Mouse (Mus musculus) limb, embryonic 14.5 days (tissue): ENCODE measurements around the gene Cnih2. TPM values are rescaled to one million over a fixed set of nuclear protein-coding genes. Genes with fewer than 3 reads are reported as not detected.

Experiments
- ATAC-seq: fragments of 200-750 bp; cut with Nextera tagmentation; 2 replicates; pipeline ENCODE4 v1.8.0; 2017; ENCODE audit warnings: low read depth, moderate number of reproducible peaks, moderate TSS enrichment; ENCODE audit not compliant: low FRiP score
- DNase-seq: peaks from one replicate; pipeline ENCODE4 v3.0.0-alpha.2; 2015; ENCODE audit warnings: low spot score
- H3K27ac ChIP-seq: fragments of 300-500 bp; sonication (generic); replicated peaks from 2 replicates; pipeline ENCODE4 v1.5.1; 2014; ENCODE audit warnings: low read depth, mild to moderate bottlenecking, low read length, moderate library complexity, mixed read lengths
- H3K27me3 ChIP-seq: fragments of 300-500 bp; sonication (generic); 2 replicates; pipeline ENCODE4 v1.6.1; 2014; ENCODE audit warnings: low read length, mixed read lengths; ENCODE audit not compliant: control insufficient read depth, insufficient read depth
- H3K36me3 ChIP-seq: fragments of 300-500 bp; sonication (generic); 2 replicates; pipeline ENCODE4 v1.6.1; 2014; ENCODE audit warnings: mild to moderate bottlenecking, low read length, moderate library complexity, mixed read lengths; ENCODE audit not compliant: control insufficient read depth, insufficient read depth
- H3K4me1 ChIP-seq: fragments of 300-500 bp; sonication (generic); 2 replicates; pipeline ENCODE4 v1.6.1; 2014; ENCODE audit warnings: antibody characterized with exemption, low read length, mixed read lengths; ENCODE audit not compliant: control insufficient read depth, insufficient read depth
- H3K4me2 ChIP-seq: fragments of 300-500 bp; sonication (generic); replicated peaks from 2 replicates; pipeline ENCODE4 v1.6.1; 2014; ENCODE audit warnings: low read depth, mild to moderate bottlenecking, low read length, moderate library complexity; ENCODE audit not compliant: severe bottlenecking
- H3K4me3 ChIP-seq: fragments of 300-500 bp; sonication (generic); replicated peaks from 2 replicates; pipeline ENCODE4 v1.5.1; 2014; ENCODE audit warnings: low read length
- H3K9ac ChIP-seq: fragments of 300-500 bp; sonication (generic); 2 replicates; pipeline ENCODE4 v1.6.1; 2014; ENCODE audit warnings: mild to moderate bottlenecking, low read depth, low read length, moderate library complexity; ENCODE audit not compliant: severe bottlenecking
- H3K9me3 ChIP-seq: fragments of 300-500 bp; sonication (generic); 2 replicates; pipeline ENCODE4 v1.6.1; 2016; ENCODE audit warnings: low read length; ENCODE audit not compliant: control insufficient read depth
- POLR2A ChIP-seq: fragments of 200-500 bp; IDR thresholded peaks from 2 replicates; pipeline ENCODE4 v1.8.0; 2012; ENCODE audit warnings: inconsistent platforms, mild to moderate bottlenecking, moderate library complexity, borderline replicate concordance; ENCODE audit not compliant: insufficient read depth, insufficient read length; ENCODE audit errors: extremely low read depth
- WGBS: fragments of 180-500 bp; shearing (Covaris S2); extraction: QIAGEN DNeasy Blood & Tissue Kit; methylation state at CpG from one replicate; pipeline ENCODE4 v1.1.7; 2014; 5-methylcytosine and 5-hydroxymethylcytosine counted together
- polyA plus RNA-seq, 2 experiments: library from polyadenylated mRNA; depleted of rRNA in 1 of 2; stranded (reverse) in 1 of 2; unstranded in 1 of 2; fragments of >200 nt; fragmentation: Nextera tagmentation in 1 of 2; extraction: Ambion mirVana in 1 of 2; gene quantifications; 2 replicates each; pipeline versions ENCODE4 v1.2.1 to v1.2.3; 2012 to 2014

Gene Cnih2
- polyA plus RNA-seq, 2 experiments: 40.5 to 40.8 TPM

GRCm38 (mm10) chr19:5052166-5052822 is 46.0 kb downstream of the Cnih2 start:
- H3K4me3 ChIP-seq: no peak overlapping the region
- H3K36me3 ChIP-seq: peaks cover 24% of the 10 kb centered on the region
- TF ChIP-seq POLR2A: no peak
- no peak overlapping the region for H3K27ac ChIP-seq
- H3K27me3 ChIP-seq: peaks cover 25% of the 10 kb centered on the region
- peaks cover 12% of the 10 kb centered on the region for H3K4me1 ChIP-seq
- H3K4me2 ChIP-seq: no peak overlapping the region
- no peak overlapping the region for H3K9ac ChIP-seq
- DNase-seq (no peak), ATAC-seq (no peak)
- 27% methylated on average over 21 of the region's 25 CpGs for WGBS
- no peaks in the 10 kb centered on the region for H3K9me3 ChIP-seq

DNA sequence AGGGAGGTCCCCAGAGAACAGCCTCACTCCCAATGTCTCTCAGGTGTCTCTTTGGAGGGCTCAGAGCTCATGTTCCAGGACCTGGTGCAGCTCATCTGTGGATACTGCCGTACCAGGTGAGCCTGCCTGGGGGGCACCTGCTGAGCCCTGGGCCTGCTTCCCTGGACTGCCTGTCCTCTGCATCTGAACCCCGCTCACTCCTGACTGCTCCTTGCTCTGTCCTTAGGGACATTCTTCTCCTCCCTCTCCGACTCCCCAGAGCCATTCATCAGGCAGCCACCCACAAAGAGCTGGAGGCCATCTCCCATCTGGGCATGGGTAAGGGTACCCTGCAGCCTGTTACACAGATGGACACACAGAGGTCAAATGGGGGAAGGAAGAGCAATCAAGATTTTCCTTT is 46.8 kb downstream of the Cnih2 start:
- 29% methylated on average over 3 of the region's 3 CpGs for WGBS
- H3K36me3 ChIP-seq: peaks cover 32% of the 10 kb centered on the region

DNA sequence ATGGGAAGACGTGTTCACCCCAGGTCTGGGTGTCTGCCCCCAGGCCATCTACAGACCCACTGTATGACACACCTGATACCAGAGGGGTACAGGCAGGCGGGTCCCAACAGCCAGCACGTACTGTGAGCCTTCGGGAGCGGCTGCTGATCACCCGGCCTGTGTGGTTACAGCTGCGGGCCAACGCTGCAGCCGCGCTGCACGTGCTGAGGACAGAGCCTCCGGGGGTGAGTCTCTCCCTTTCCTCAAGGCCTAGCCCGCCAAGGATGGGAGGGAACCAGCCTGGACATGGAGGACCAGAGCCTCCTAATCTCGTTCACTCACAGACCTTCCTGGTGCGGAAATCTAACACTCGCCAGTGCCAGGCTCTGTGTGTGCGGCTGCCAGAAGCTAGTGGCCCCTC is 47.3 kb downstream of the Cnih2 start:
- no peaks in the 10 kb centered on the region for H3K9me3 ChIP-seq
- no peak overlapping the region for H3K9ac ChIP-seq
- ATAC-seq: no peak
- WGBS: 11% methylated on average over 12 of the region's 17 CpGs
- H3K27ac ChIP-seq: no peak overlapping the region
- no peak for DNase-seq
- H3K4me3 ChIP-seq: peak overlapping the region; percentile 11; the same call in 1 of the 2 replicates
- peak overlapping the region; percentile 31 for H3K4me2 ChIP-seq
- TF ChIP-seq POLR2A: no peak
- peaks cover 35% of the 10 kb centered on the region for H3K36me3 ChIP-seq
- H3K4me1 ChIP-seq: peaks cover 8% of the 10 kb centered on the region
- peaks cover 25% of the 10 kb centered on the region for H3K27me3 ChIP-seq

More for the DNA sequence above, 46.8 kb downstream of the Cnih2 start:
- no peak for DNase-seq
- no peak for TF ChIP-seq POLR2A
- Histone ChIP-seq H3K9me3 (no peaks in the 10 kb centered on the region), H3K9ac (no peak overlapping the region), H3K4me3 (no peak overlapping the region), H3K4me1 (peaks cover 8% of the 10 kb centered on the region), H3K4me2 (peak overlapping the region; percentile 31; the same call in 1 of the 2 replicates), H3K27me3 (peaks cover 25% of the 10 kb centered on the region), H3K27ac (no peak overlapping the region)
- no peak for ATAC-seq

- peak within 1 kb of the TSS; percentile 31 for H3K4me2 ChIP-seq
- H3K27me3 ChIP-seq: peaks cover 25% of the 10 kb centered on the region
- peaks cover 8% of the 10 kb centered on the region for H3K4me1 ChIP-seq
- WGBS: 19% methylated on average over 11 of the region's 14 CpGs
- H3K36me3 ChIP-seq: peaks cover 35% of the 10 kb centered on the region
- no peak within 1 kb of the TSS for H3K27ac ChIP-seq
- peak within 1 kb of the TSS; percentile 11; the same call in 1 of the 2 replicates for H3K4me3 ChIP-seq
- DNase-seq (peak; percentile 15), ATAC-seq (no peak)
- H3K9me3 ChIP-seq: no peaks in the 10 kb centered on the region
- H3K9ac ChIP-seq: no peak within 1 kb of the TSS
- TF ChIP-seq POLR2A: no peak
Observed at GRCm38 (mm10) chr19:5050047-5050905, 48.0 kb downstream of the Cnih2 start, which contains the start of gene Rin1. Gene Rin1, plus strand, starts transcription at chr19:5050481.

- Histone ChIP-seq H3K4me2 (no peak overlapping the region), H3K27me3 (peaks cover 25% of the 10 kb centered on the region), H3K4me3 (no peak overlapping the region), H3K9me3 (no peaks in the 10 kb centered on the region), H3K4me1 (peaks cover 8% of the 10 kb centered on the region), H3K9ac (no peak overlapping the region), H3K27ac (no peak overlapping the region), H3K36me3 (peaks cover 35% of the 10 kb centered on the region)
- DNase-seq (no peak), ATAC-seq (no peak)
- no peak for TF ChIP-seq POLR2A
- 74% methylated on average over 6 of the region's 6 CpGs for WGBS
Observed at GRCm38 (mm10) chr19:5049325-5049724, 49.0 kb downstream of the Cnih2 start.
